Mouse (Mus musculus) gonadal fat pad, adult 2 months (tissue): Measurements from ENCODE around the gene Ten1. TPM values are rescaled to one million over a fixed set of nuclear protein-coding genes. Genes with fewer than 3 reads are reported as not detected.

Source experiments
- DNase-seq: peaks from one replicate; pipeline ENCODE4 v3.0.0-alpha.2; 2012; ENCODE audit warnings: low read depth
- polyA plus RNA-seq: library from polyadenylated mRNA; depleted of rRNA; stranded (reverse); fragments of >200 nt; gene quantifications from 2 replicates; pipeline ENCODE4 v1.2.3, GENCODE M21; 2012; rRNA removed

Ten1 gene
- polyA plus RNA-seq = 49.9 and 51.0 TPM in 2 replicates

- DNase-seq = peak; percentile 87
Measured at GRCm38 (mm10) chr11:116198639-116199531, at the start of gene Ten1, which contains the start of gene Acox1. Gene Ten1 (plus strand): TSS chr11:116198855. Gene Acox1 (minus strand): TSS chr11:116199045.

DNA sequence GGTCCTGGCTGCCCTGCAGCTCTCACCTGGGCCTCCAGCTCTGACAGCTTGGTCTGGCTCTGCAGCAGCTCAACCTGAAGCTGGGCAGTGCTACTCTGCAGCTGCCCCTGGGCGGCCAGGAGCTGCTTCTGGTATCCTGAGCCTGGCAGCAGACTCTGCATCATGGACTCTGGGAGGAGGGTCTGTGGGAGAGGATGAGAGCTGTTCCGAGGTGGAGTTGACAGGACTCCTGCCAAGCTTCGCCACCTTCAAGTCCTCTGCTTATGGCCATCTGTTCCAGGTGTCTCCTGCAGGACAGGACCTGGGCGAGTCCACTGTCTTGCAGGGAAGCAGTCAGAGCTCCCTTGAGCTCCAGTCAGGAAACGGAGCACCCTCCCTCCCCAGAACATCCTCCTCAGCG lies 49.3 kb upstream of the Ten1 start:
- DNase-seq = no peak

- no peak for DNase-seq
Measured at GRCm38 (mm10) chr11:116150960-116151359, 47.7 kb upstream of the Ten1 start.

DNA sequence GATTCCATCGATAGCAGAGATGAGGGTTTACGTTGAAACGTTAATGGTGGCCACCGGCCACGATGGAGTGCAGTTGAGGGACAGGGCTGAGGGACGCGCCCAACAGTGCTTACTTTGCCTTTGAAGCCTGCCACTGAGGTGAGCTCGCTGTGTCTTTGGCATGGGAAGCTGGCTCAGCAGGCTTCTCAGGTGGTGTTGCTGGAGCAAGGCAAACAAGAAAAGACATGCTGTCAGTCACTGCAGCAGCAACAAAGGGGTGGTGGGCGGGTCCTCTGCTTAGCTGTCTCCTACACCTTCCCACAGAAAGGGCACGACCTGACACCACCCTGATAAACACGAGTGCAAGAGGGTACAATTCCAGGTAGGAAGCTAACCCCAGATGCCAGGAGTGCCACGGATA lies 37.3 kb upstream of the Ten1 start:
- DNase-seq = peak; percentile 81

GRCm38 (mm10) chr11:116162146-116162545 lies 36.5 kb upstream of the Ten1 start:
- DNase-seq = no peak

- DNase-seq = no peak
Measured at GRCm38 (mm10) chr11:116163002-116163401, 35.7 kb upstream of the Ten1 start.

GRCm38 (mm10) chr11:116167232-116167631 lies 31.4 kb upstream of the Ten1 start:
- no peak for DNase-seq

DNA sequence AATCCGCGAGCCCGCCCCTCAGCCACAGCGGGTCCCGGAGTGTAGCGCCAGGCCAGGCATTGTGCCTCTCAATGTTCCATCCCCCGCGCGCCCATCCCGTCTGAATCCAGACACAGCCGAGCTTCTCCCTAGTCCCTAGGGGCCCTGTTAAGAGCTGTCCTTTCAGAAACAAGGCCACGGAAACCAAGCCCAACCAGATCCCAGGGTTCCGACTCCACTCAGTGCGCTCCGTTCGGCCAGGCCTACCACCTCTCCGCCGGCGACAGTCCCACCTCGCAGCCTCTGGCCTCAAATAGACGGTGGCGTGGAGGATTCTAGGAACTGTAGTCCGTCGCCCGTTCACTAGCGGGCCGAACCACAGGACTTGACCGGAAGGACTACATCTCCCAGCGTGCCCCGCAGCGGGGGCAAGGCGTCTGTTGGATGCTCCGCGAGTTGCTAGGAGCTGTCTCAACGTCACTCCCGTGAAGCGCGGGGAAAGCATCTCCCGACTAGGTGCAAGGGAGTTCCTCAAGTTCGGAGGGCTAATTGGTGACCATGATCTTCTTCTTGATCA lies 30.7 kb upstream of the Ten1 start, which contains the start of gene Fbf1:
Fbf1 (minus strand) TSS at position 283 of the 556 bp plus-strand sequence.
- DNase-seq = no peak

DNA sequence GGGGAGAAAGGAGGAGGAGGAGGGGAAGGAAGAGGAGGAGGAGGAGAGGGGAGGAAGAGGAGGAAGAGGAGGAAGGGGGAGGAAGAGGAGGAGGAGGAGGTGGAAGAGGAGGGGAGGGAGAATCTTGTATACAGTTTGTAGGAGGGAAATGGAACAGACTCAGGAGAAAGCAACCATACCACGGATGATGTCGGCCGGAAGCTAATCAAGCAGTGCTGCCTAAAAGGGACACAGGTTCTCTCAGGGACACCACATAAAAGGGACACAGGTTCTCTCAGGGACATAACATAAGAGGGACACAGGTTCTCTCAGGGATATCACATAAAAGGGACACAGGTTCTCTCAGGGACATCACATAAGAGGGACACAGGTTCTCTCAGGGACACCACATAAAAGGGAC lies 29.4 kb upstream of the Ten1 start:
- DNase-seq = no peak

- no peak for DNase-seq
Measured at GRCm38 (mm10) chr11:116170003-116170800, 28.5 kb upstream of the Ten1 start.

GRCm38 (mm10) chr11:116171959-116172358 lies 26.7 kb upstream of the Ten1 start:
- DNase-seq = no peak

GRCm38 (mm10) chr11:116174775-116175448 lies 23.7 kb upstream of the Ten1 start:
- no peak for DNase-seq

- no peak for DNase-seq
Measured at GRCm38 (mm10) chr11:116176010-116176409, 22.6 kb upstream of the Ten1 start.

- no peak for DNase-seq
Measured at GRCm38 (mm10) chr11:116178411-116179121, 20.1 kb upstream of the Ten1 start.

GRCm38 (mm10) chr11:116185836-116186235 lies 12.8 kb upstream of the Ten1 start:
- DNase-seq = no peak

- DNase-seq = no peak
Measured at GRCm38 (mm10) chr11:116186360-116186759, 12.3 kb upstream of the Ten1 start.

GRCm38 (mm10) chr11:116187226-116187930 lies 11.3 kb upstream of the Ten1 start:
- no peak for DNase-seq

DNA sequence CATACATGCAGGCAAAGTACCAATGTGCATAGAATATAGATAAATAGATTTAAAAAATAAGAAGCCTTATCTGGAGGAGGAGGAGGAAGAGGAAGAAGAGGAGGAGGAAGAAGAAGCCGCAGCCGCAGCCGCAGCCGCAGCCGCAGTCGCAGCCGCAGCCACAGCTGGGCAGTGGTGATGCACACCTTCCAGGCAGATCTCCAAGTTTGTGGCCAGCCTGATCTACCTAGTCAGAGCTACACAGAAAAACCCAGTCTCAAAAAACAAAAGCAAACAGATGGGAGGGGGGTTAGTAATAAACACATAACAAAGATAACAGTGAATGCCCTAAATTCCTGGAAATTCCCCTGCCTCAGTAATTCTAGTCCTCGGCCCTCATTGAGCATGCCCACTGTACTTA lies 4.0 kb upstream of the Ten1 start:
- no peak for DNase-seq

DNA sequence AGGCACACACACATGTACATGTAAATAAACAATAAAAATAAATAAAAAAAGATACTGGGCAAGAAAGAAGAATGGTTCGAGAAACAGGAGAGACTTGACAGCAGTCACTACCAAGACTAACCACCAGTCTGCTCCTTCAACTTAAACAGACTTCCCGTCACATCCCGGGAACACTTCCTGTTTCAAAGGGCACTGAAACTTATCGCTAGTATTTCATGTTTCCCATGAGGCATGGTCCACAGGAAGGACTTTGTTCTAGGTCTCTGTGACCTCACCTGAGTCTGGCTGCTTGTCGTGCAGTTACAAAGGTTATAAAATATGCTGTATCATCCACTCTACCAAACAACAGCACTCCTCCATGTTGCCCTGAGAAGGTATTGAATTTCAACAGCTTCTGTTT lies 3.4 kb upstream of the Ten1 start:
- DNase-seq = no peak

DNA sequence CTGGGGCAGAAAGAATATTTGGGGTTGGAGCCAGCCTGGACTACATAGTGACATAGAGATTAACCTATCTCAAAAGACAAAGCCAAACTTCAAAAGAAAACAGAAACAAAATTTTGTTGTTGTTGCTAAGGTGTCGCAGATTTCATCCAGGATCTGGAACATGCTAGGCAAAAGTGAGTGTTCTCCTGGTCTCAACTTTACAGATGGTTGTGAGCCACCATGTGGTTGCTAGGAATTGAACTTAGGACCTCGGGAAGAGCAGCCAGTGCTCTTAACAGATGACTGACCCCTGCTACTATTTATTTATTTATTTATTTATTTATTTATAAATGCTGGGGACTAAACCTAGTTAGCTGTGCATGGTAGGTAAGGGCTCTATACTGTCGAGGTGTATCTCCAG lies 2.3 kb upstream of the Ten1 start:
- DNase-seq = no peak
